Mouse (Mus musculus) naive thymus-derived CD4-positive, alpha-beta T cell, adult 2 months (primary cell): ENCODE results near the gene Msln.

Experiments used
- DNase-seq: peaks from one replicate; pipeline ENCODE4 v3.0.0-alpha.2; 2011; ENCODE audit warnings: low read depth

Msln gene

GRCm38 (mm10) chr17:25754241-25754640 lies at the start of gene Msln:
Gene Msln (minus strand): TSS chr17:25754378.
- no peak for DNase-seq

- DNase-seq: no peak
Observed at GRCm38 (mm10) chr17:25802825-25803517, 48.8 kb upstream of the Msln start.

- peak; percentile 89 for DNase-seq
Observed at GRCm38 (mm10) chr17:25801029-25801428, 46.9 kb upstream of the Msln start.

- DNase-seq: peak; percentile 82
Observed at GRCm38 (mm10) chr17:25796951-25797369, 42.8 kb upstream of the Msln start, which contains the start of gene Metrn. Gene Metrn (minus strand): TSS chr17:25797136.

GRCm38 (mm10) chr17:25796211-25796771 lies 42.1 kb upstream of the Msln start:
- no peak for DNase-seq

GRCm38 (mm10) chr17:25795609-25796092 lies 41.5 kb upstream of the Msln start, which contains the start of gene AC134908.4:
Gene AC134908.4 (minus strand): TSS chr17:25795659.
- DNase-seq: no peak

- no peak for DNase-seq
Observed at GRCm38 (mm10) chr17:25794998-25795397, 40.8 kb upstream of the Msln start.

GRCm38 (mm10) chr17:25794197-25794596 lies 40.0 kb upstream of the Msln start:
- no peak for DNase-seq

- peak; percentile 89 for DNase-seq
Observed at GRCm38 (mm10) chr17:25792615-25793014, 38.4 kb upstream of the Msln start, which contains the start of gene Fam173a. Gene Fam173a (minus strand): TSS chr17:25792901.

GRCm38 (mm10) chr17:25791843-25792527 lies 37.8 kb upstream of the Msln start:
- peak; percentile 92 for DNase-seq

- DNase-seq: no peak
Observed at GRCm38 (mm10) chr17:25791320-25791842, 37.2 kb upstream of the Msln start.

- no peak for DNase-seq
Observed at GRCm38 (mm10) chr17:25786781-25787504, 32.8 kb upstream of the Msln start.

GRCm38 (mm10) chr17:25786280-25786679 lies 32.1 kb upstream of the Msln start, which contains the start of gene Ccdc78:
Gene Ccdc78 (plus strand): TSS chr17:25786580.
- no peak for DNase-seq

- DNase-seq: peak; percentile 99
Observed at GRCm38 (mm10) chr17:25785281-25785745, 31.1 kb upstream of the Msln start, which contains the start of gene Haghl. Gene Haghl (minus strand): TSS chr17:25785673.

- no peak for DNase-seq
Observed at GRCm38 (mm10) chr17:25783861-25784574, 29.8 kb upstream of the Msln start.

- DNase-seq: no peak
Observed at GRCm38 (mm10) chr17:25783086-25783485, 28.9 kb upstream of the Msln start.

GRCm38 (mm10) chr17:25781339-25781738 lies 27.2 kb upstream of the Msln start:
- DNase-seq: no peak

- no peak for DNase-seq
Observed at GRCm38 (mm10) chr17:25777948-25778347, 23.8 kb upstream of the Msln start.

- no peak for DNase-seq
Observed at GRCm38 (mm10) chr17:25775318-25776062, 21.3 kb upstream of the Msln start.

- DNase-seq: peak; percentile 99
Observed at GRCm38 (mm10) chr17:25773549-25774120, 19.5 kb upstream of the Msln start, which contains the start of gene Narfl. Gene Narfl (plus strand): TSS chr17:25773776.
